Mouse (Mus musculus) thymus, adult 2 months (tissue): ENCODE measurements around the gene Fam104a. TPM values are rescaled to one million over a fixed set of nuclear protein-coding genes. Genes with fewer than 3 reads are reported as not detected.
"Not testable (repeated sequence)": the region's sequence is repeated elsewhere in the genome, so short reads cannot be mapped to it uniquely, and the experiment has no call there.

Experiments
- DNase-seq: peaks from one replicate; pipeline ENCODE4 v3.0.0; 2021
- H3K27ac ChIP-seq: fragments of 200-500 bp; 2 replicates; pipeline ENCODE4 v1.5.1; 2012; ENCODE audit warnings: low read length, control low read depth; ENCODE audit not compliant: control insufficient read depth, insufficient read depth
- H3K27me3 ChIP-seq: fragments of 200-500 bp; 2 replicates; pipeline ENCODE4 v1.6.1; 2012; ENCODE audit warnings: mild to moderate bottlenecking, low read length, moderate library complexity, mixed read lengths; ENCODE audit not compliant: control insufficient read depth, insufficient read depth
- H3K36me3 ChIP-seq: fragments of 200-500 bp; 2 replicates; pipeline ENCODE4 v1.6.1; 2012; ENCODE audit warnings: mild to moderate bottlenecking, low read length, moderate library complexity; ENCODE audit not compliant: control insufficient read depth, insufficient read depth
- H3K4me1 ChIP-seq: fragments of 200-500 bp; replicated peaks from 2 replicates; pipeline ENCODE4 v1.6.1; 2012; ENCODE audit warnings: low read length; ENCODE audit not compliant: control insufficient read depth, insufficient read depth
- H3K4me3 ChIP-seq: fragments of 200-500 bp; 2 replicates; pipeline ENCODE4 v1.5.1; 2012; ENCODE audit warnings: mild to moderate bottlenecking, low read length, control low read depth, moderate library complexity; ENCODE audit not compliant: control insufficient read depth, insufficient read depth
- CTCF ChIP-seq: fragments of 200-500 bp; IDR thresholded peaks from 2 replicates; pipeline ENCODE4 v1.5.1; 2012; ENCODE audit warnings: mild to moderate bottlenecking, control low read depth, low read length, moderate library complexity, borderline replicate concordance; ENCODE audit not compliant: control insufficient read depth, poor library complexity, insufficient read depth; ENCODE audit errors: extremely low read depth
- POLR2A ChIP-seq: fragments of 200-500 bp; IDR thresholded peaks from 2 replicates; pipeline ENCODE4 v1.6.1; 2012; ENCODE audit warnings: mild to moderate bottlenecking, low read length, control low read depth, moderate library complexity; ENCODE audit not compliant: control insufficient read depth, poor library complexity, insufficient read depth; ENCODE audit errors: extremely low read depth
- WGBS: fragments of 180-500 bp; shearing (Covaris S2); methylation state at CpG from one replicate; pipeline ENCODE4 v1.1.7; 2018; 5-methylcytosine and 5-hydroxymethylcytosine counted together
- polyA plus RNA-seq: library from polyadenylated mRNA; depleted of rRNA; stranded (reverse); fragments of >200 nt; gene quantifications from 2 replicates; pipeline ENCODE4 v1.2.3, GENCODE M21; 2012

Fam104a gene
- polyA plus RNA-seq, 1 experiment: 44.7 TPM

GRCm38 (mm10) chr11:113667704-113668103 is 16.3 kb downstream of the Fam104a start:
- H3K4me3 ChIP-seq: no peak overlapping the region
- H3K27me3 ChIP-seq: no peaks in the 10 kb centered on the region
- peaks cover 4% of the 10 kb centered on the region for H3K4me1 ChIP-seq
- H3K36me3 ChIP-seq: peaks cover 32% of the 10 kb centered on the region
- DNase-seq: no peak
- WGBS: 87% methylated on average over 4 of the region's 4 CpGs
- H3K27ac ChIP-seq: no peak overlapping the region
- no peak for TF ChIP-seq CTCF
- TF ChIP-seq POLR2A: no peak

- no peak for DNase-seq
- TF ChIP-seq CTCF: no peak
- TF ChIP-seq POLR2A: no peak
- H3K36me3 ChIP-seq: peaks cover 32% of the 10 kb centered on the region
- peaks cover 4% of the 10 kb centered on the region for H3K4me1 ChIP-seq
- no peak overlapping the region for H3K27ac ChIP-seq
- H3K4me3 ChIP-seq: no peak overlapping the region
- WGBS: 98% methylated on average over 2 of the region's 2 CpGs
- H3K27me3 ChIP-seq: no peaks in the 10 kb centered on the region
Observed at GRCm38 (mm10) chr11:113667122-113667521, 16.8 kb downstream of the Fam104a start.

GRCm38 (mm10) chr11:113666648-113667047 is 17.3 kb downstream of the Fam104a start:
- WGBS: 40% methylated on average over 10 of the region's 10 CpGs
- H3K27ac ChIP-seq: no peak overlapping the region
- H3K27me3 ChIP-seq: no peaks in the 10 kb centered on the region
- H3K4me1 ChIP-seq: peaks cover 4% of the 10 kb centered on the region
- no peak overlapping the region for H3K4me3 ChIP-seq
- TF ChIP-seq CTCF: no peak
- no peak for TF ChIP-seq POLR2A
- DNase-seq: peak; percentile 46
- peaks cover 36% of the 10 kb centered on the region for H3K36me3 ChIP-seq

- no peak overlapping the region for H3K27ac ChIP-seq
- WGBS: 85% methylated on average over 6 of the region's 6 CpGs
Observed at GRCm38 (mm10) chr11:113666205-113666604, 17.8 kb downstream of the Fam104a start.

GRCm38 (mm10) chr11:113664279-113664678 is 19.7 kb downstream of the Fam104a start:
- H3K27me3 ChIP-seq: no peaks in the 10 kb centered on the region
- TF ChIP-seq POLR2A: no peak
- no peak for TF ChIP-seq CTCF
- H3K27ac ChIP-seq: no peak overlapping the region
- no peak overlapping the region for H3K4me3 ChIP-seq
- 94% methylated on average over 2 of the region's 2 CpGs for WGBS
- H3K4me1 ChIP-seq: peaks cover 4% of the 10 kb centered on the region
- H3K36me3 ChIP-seq: peaks cover 47% of the 10 kb centered on the region
- DNase-seq: no peak

More at GRCm38 (mm10) chr11:113666205-113666604, 17.8 kb downstream of the Fam104a start:
- DNase-seq: no peak
- H3K36me3 ChIP-seq: peaks cover 37% of the 10 kb centered on the region
- peaks cover 4% of the 10 kb centered on the region for H3K4me1 ChIP-seq
- no peaks in the 10 kb centered on the region for H3K27me3 ChIP-seq
- TF ChIP-seq POLR2A: no peak
- no peak for TF ChIP-seq CTCF
- H3K4me3 ChIP-seq: no peak overlapping the region

- Histone ChIP-seq H3K27me3 (no peaks in the 10 kb centered on the region), H3K4me3 (no peak overlapping the region), H3K27ac (no peak overlapping the region), H3K4me1 (peaks cover 4% of the 10 kb centered on the region), H3K36me3 (peaks cover 63% of the 10 kb centered on the region)
- WGBS: 94% methylated on average over 18 of the region's 18 CpGs
- no peak for DNase-seq
- TF ChIP-seq POLR2A (no peak), CTCF (no peak)
Observed at GRCm38 (mm10) chr11:113661835-113662351, 22.1 kb downstream of the Fam104a start.

- H3K27ac ChIP-seq: no peak overlapping the region
- 79% methylated on average over 11 of the region's 11 CpGs for WGBS
- H3K4me3 ChIP-seq: no peak overlapping the region
- H3K27me3 ChIP-seq: no peaks in the 10 kb centered on the region
- TF ChIP-seq CTCF (no peak), POLR2A (no peak)
- no peaks in the 10 kb centered on the region for H3K4me1 ChIP-seq
- no peak for DNase-seq
- peaks cover 73% of the 10 kb centered on the region for H3K36me3 ChIP-seq
Observed at GRCm38 (mm10) chr11:113660940-113661339, 23.0 kb downstream of the Fam104a start.

- 100% methylated on average over 3 of the region's 3 CpGs for WGBS
- peaks cover 80% of the 10 kb centered on the region for H3K36me3 ChIP-seq
- not testable (repeated sequence) for H3K27me3 ChIP-seq, DNase-seq, H3K4me1 ChIP-seq, H3K4me3 ChIP-seq, H3K27ac ChIP-seq
Observed at GRCm38 (mm10) chr11:113660213-113660612, 23.7 kb downstream of the Fam104a start.
